Mouse (Mus musculus): ENCODE measurements around the gene Pnp2. TPM values are rescaled to one million over a fixed set of nuclear protein-coding genes. Genes with fewer than 3 reads are reported as not detected.
"Not testable (repeated sequence)": the region's sequence is repeated elsewhere in the genome, so short reads cannot be mapped to it uniquely, and the experiment has no call there.

Pnp2 gene
- 0.79 and 1.1 TPM in 2 replicates for polyA plus RNA-seq (2015; fragmentation: Nextera tagmentation; extraction: Ambion mirVana)

- not testable (repeated sequence) for H3K27me3 ChIP-seq (ENCODE audit: insufficient read depth, low read length); H3K36me3 ChIP-seq (ENCODE audit: insufficient read depth, low read length); DNase-seq (ENCODE audit: low spot score); H3K4me3 ChIP-seq (replicated peaks; ENCODE audit: low read depth, low read length); H3K27ac ChIP-seq; H3K9ac ChIP-seq (ENCODE audit: low read depth, low read length); H3K9me3 ChIP-seq (replicated peaks; ENCODE audit: low read length); H3K4me1 ChIP-seq (replicated peaks; ENCODE audit: insufficient read depth, low read length)
- ATAC-seq (replicated peaks; ENCODE audit: low FRiP score, low read depth), result peak; percentile 75
- peak; percentile 35; the same call in 1 of the 2 replicates for TF ChIP-seq CTCF (IDR thresholded peaks at IDR 0.05; ENCODE audit: low read depth)
- peak within 1 kb of the TSS; percentile 36 for H3K4me2 ChIP-seq (ENCODE audit: low read length)
- 3% methylated on average over 18 of the region's 19 CpGs for WGBS
These were observed at the start of gene Pnp2 for GRCm38 (mm10) chr14:50955942-50956508. Gene Pnp2 (plus strand): TSS chr14:50955992.

GRCm38 (mm10) chr14:50908126-50908525 lies 47.7 kb upstream of the Pnp2 start:
- ATAC-seq (replicated peaks; ENCODE audit: low FRiP score, low read depth) (no peak), DNase-seq (ENCODE audit: low spot score) (no peak)
- Histone ChIP-seq H3K9ac (ENCODE audit: low read depth, low read length) (no peak overlapping the region), H3K27ac (no peak overlapping the region), H3K36me3 (ENCODE audit: insufficient read depth, low read length) (0 out of 2 replicates have a peak, but pooled peaks cover 17% of the 10 kb centered on the region), H3K9me3 (replicated peaks; ENCODE audit: low read length) (no peaks in the 10 kb centered on the region), H3K4me2 (ENCODE audit: low read length) (no peak overlapping the region), H3K27me3 (ENCODE audit: insufficient read depth, low read length) (no peaks in the 10 kb centered on the region), H3K4me3 (replicated peaks; ENCODE audit: low read depth, low read length) (no peak overlapping the region), H3K4me1 (replicated peaks; ENCODE audit: insufficient read depth, low read length) (no peaks in the 10 kb centered on the region)
- no peak for TF ChIP-seq CTCF (IDR thresholded peaks at IDR 0.05; ENCODE audit: low read depth)
- 85% methylated on average over 4 of the region's 4 CpGs for WGBS

GRCm38 (mm10) chr14:50911356-50911755 lies 44.4 kb upstream of the Pnp2 start:
- no peaks in the 10 kb centered on the region for H3K9me3 ChIP-seq (replicated peaks; ENCODE audit: low read length)

GRCm38 (mm10) chr14:50923437-50923836 lies 32.4 kb upstream of the Pnp2 start:
- Histone ChIP-seq H3K36me3 (ENCODE audit: insufficient read depth, low read length) (peaks cover 24% of the 10 kb centered on the region), H3K4me2 (ENCODE audit: low read length) (peak overlapping the region; percentile 85), H3K9ac (ENCODE audit: low read depth, low read length) (peak overlapping the region; percentile 74; the same call in 1 of the 2 replicates), H3K4me3 (replicated peaks; ENCODE audit: low read depth, low read length) (peak overlapping the region; percentile 60)
- H3K27me3 ChIP-seq (ENCODE audit: insufficient read depth, low read length); H3K27ac ChIP-seq; H3K4me1 ChIP-seq (replicated peaks; ENCODE audit: insufficient read depth, low read length); ATAC-seq (replicated peaks; ENCODE audit: low FRiP score, low read depth); H3K9me3 ChIP-seq (replicated peaks; ENCODE audit: low read length); DNase-seq (ENCODE audit: low spot score): not testable (repeated sequence)
- 85% methylated on average over 1 of the region's 1 CpGs for WGBS

More at GRCm38 (mm10) chr14:50911356-50911755, 44.4 kb upstream of the Pnp2 start:
- WGBS, result 66% methylated on average over 3 of the region's 3 CpGs
- no peak overlapping the region for H3K4me3 ChIP-seq (replicated peaks; ENCODE audit: low read depth, low read length)
- no peaks in the 10 kb centered on the region for H3K4me1 ChIP-seq (replicated peaks; ENCODE audit: insufficient read depth, low read length)
- peaks cover 38% of the 10 kb centered on the region; the same call in 1 of the 2 replicates for H3K36me3 ChIP-seq (ENCODE audit: insufficient read depth, low read length)
- no peak overlapping the region for H3K9ac ChIP-seq (ENCODE audit: low read depth, low read length)
- no peak for TF ChIP-seq CTCF (IDR thresholded peaks at IDR 0.05; ENCODE audit: low read depth)
- DNase-seq (ENCODE audit: low spot score), result no peak
- no peak overlapping the region for H3K4me2 ChIP-seq (ENCODE audit: low read length)
- ATAC-seq (replicated peaks; ENCODE audit: low FRiP score, low read depth), result no peak
- H3K27ac ChIP-seq, result no peak overlapping the region
- H3K27me3 ChIP-seq (ENCODE audit: insufficient read depth, low read length), result no peaks in the 10 kb centered on the region

- peaks cover 23% of the 10 kb centered on the region for H3K36me3 ChIP-seq (ENCODE audit: insufficient read depth, low read length)
- peak within 1 kb of the TSS; percentile 60 for H3K4me3 ChIP-seq (replicated peaks; ENCODE audit: low read depth, low read length)
- H3K9me3 ChIP-seq (replicated peaks; ENCODE audit: low read length), result no peaks in the 10 kb centered on the region
- H3K27ac ChIP-seq, result peak within 1 kb of the TSS; percentile 95
- H3K4me1 ChIP-seq (replicated peaks; ENCODE audit: insufficient read depth, low read length), result 0 out of 2 replicates have a peak, but pooled peaks cover 5% of the 10 kb centered on the region
- peak within 1 kb of the TSS; percentile 85 for H3K4me2 ChIP-seq (ENCODE audit: low read length)
- WGBS, result under 1% methylated on average over 57 of the region's 57 CpGs
- H3K27me3 ChIP-seq (ENCODE audit: insufficient read depth, low read length), result no peaks in the 10 kb centered on the region
- ATAC-seq (replicated peaks; ENCODE audit: low FRiP score, low read depth) (peak; percentile 97), DNase-seq (ENCODE audit: low spot score) (peak; percentile 98)
- H3K9ac ChIP-seq (ENCODE audit: low read depth, low read length), result peak within 1 kb of the TSS; percentile 74
- TF ChIP-seq CTCF (IDR thresholded peaks at IDR 0.05; ENCODE audit: low read depth), result no peak
These were observed 31.3 kb upstream of the Pnp2 start, which contains the start of the genes Osgep and Apex1 for GRCm38 (mm10) chr14:50924281-50925064. Gene Osgep (minus strand): TSS chr14:50924893. Gene Apex1 (plus strand): TSS chr14:50924968.

GRCm38 (mm10) chr14:50925111-50925920 lies 30.5 kb upstream of the Pnp2 start:
- peak; percentile 14 for ATAC-seq (replicated peaks; ENCODE audit: low FRiP score, low read depth)

More at GRCm38 (mm10) chr14:50925111-50925920, 30.5 kb upstream of the Pnp2 start:
- peak overlapping the region; percentile 95 for H3K27ac ChIP-seq
- H3K9me3 ChIP-seq (replicated peaks; ENCODE audit: low read length), result no peaks in the 10 kb centered on the region
- no peaks in the 10 kb centered on the region for H3K27me3 ChIP-seq (ENCODE audit: insufficient read depth, low read length)
- H3K9ac ChIP-seq (ENCODE audit: low read depth, low read length), result peak overlapping the region; percentile 71
- no peak for DNase-seq (ENCODE audit: low spot score)
- peak overlapping the region; percentile 85 for H3K4me2 ChIP-seq (ENCODE audit: low read length)
- TF ChIP-seq CTCF (IDR thresholded peaks at IDR 0.05; ENCODE audit: low read depth), result no peak
- 0 out of 2 replicates have a peak, but pooled peaks cover 5% of the 10 kb centered on the region for H3K4me1 ChIP-seq (replicated peaks; ENCODE audit: insufficient read depth, low read length)
- H3K4me3 ChIP-seq (replicated peaks; ENCODE audit: low read depth, low read length), result peak overlapping the region; percentile 60
- WGBS, result 1% methylated on average over 38 of the region's 38 CpGs
- peaks cover 23% of the 10 kb centered on the region for H3K36me3 ChIP-seq (ENCODE audit: insufficient read depth, low read length)

Measured in kidney, postnatal 0 days (tissue).